Mouse (Mus musculus): ENCODE measurements around the gene Rgsl1. TPM values are rescaled to one million over a fixed set of nuclear protein-coding genes. Genes with fewer than 3 reads are reported as not detected.

Gene Rgsl1
- 0.09 and 0.11 TPM in 2 replicates for polyA plus RNA-seq (2015; fragmentation: Nextera tagmentation; extraction: Ambion mirVana)

GRCm38 (mm10) chr1:153844042-153844441, at the start of gene Rgsl1:
Gene Rgsl1 (minus strand): TSS chr1:153844142.

GRCm38 (mm10) chr1:153891442-153891841, 47.5 kb upstream of the Rgsl1 start, which contains the start of gene Teddm1a:
Gene Teddm1a (plus strand): TSS chr1:153891742.

GRCm38 (mm10) chr1:153874045-153874444, 30.1 kb upstream of the Rgsl1 start, which contains the start of gene Teddm1b:
Gene Teddm1b (plus strand): TSS chr1:153874345.

GRCm38 (mm10) chr1:153749211-153749801, 94.6 kb downstream of the Rgsl1 start, which contains the start of gene Rnasel:
Gene Rnasel (plus strand): TSS chr1:153749426.

GRCm38 (mm10) chr1:153740145-153740544, 103.8 kb downstream of the Rgsl1 start, which contains the start of gene Rgs16:
Gene Rgs16 (plus strand): TSS chr1:153740349.

Other genes starting within 250 kb of the Rgsl1 start
- 0.16 and 0.22 TPM in 2 replicates for gene Rgs8, start 191.1 kb downstream of the Rgsl1 start, polyA plus RNA-seq (2015; fragmentation: Nextera tagmentation; extraction: Ambion mirVana)
- gene Rgs16, start 103.8 kb downstream of the Rgsl1 start, polyA plus RNA-seq (2015; fragmentation: Nextera tagmentation; extraction: Ambion mirVana): 11.1 and 12.6 TPM in 2 replicates
- 9.7 and 10.2 TPM in 2 replicates for gene Rnasel, start 94.7 kb downstream of the Rgsl1 start, polyA plus RNA-seq (2015; fragmentation: Nextera tagmentation; extraction: Ambion mirVana)
- gene Teddm1b, start 30.2 kb upstream of the Rgsl1 start, polyA plus RNA-seq (2015; fragmentation: Nextera tagmentation; extraction: Ambion mirVana): 0.10 TPM in 1 of 2 replicates, not detected in the other
- gene Teddm1a, start 47.6 kb upstream of the Rgsl1 start, polyA plus RNA-seq (2015; fragmentation: Nextera tagmentation; extraction: Ambion mirVana): not detected in 2 replicates
- gene Glul, start 55.8 kb upstream of the Rgsl1 start, polyA plus RNA-seq (2015; fragmentation: Nextera tagmentation; extraction: Ambion mirVana): 107 and 133 TPM in 2 replicates
- 0.74 and 1.5 TPM in 2 replicates for gene Teddm2, start 56.1 kb upstream of the Rgsl1 start, polyA plus RNA-seq (2015; fragmentation: Nextera tagmentation; extraction: Ambion mirVana)

Data from skeletal muscle tissue, postnatal 0 days (tissue).